23 mouse cellular contexts compared by ENCODE assay signal in genomic region chr2:137468769-137469168, GRCm38 (mm10).
DNase-seq lines count a peak whose midpoint lies in the region; ATAC-seq and TF ChIP-seq lines count a peak whose summit lies in the region.
"Had no signal": no experiment of that assay in that cellular context is flagged by ENCODE, and none has a peak within 500 bp of the region (broad histone marks: within the 10 kb centered on the region; RNA-seq: fewer than 3 reads in every experiment).

No protein-coding gene starts in this region.

- no peak overlapping the region for H3K27ac ChIP-seq in hindbrain, embryonic 11.5 days (ENCODE audit: low read depth, low read length)
- H3K27ac ChIP-seq in hindbrain, postnatal 0 days = no peak overlapping the region
- H3K27ac ChIP-seq: embryonic facial prominence, embryonic 13.5 days; forebrain, embryonic 12.5 days; hindbrain, embryonic 12.5 days had no signal

- peak; percentile 16 for DNase-seq in hindbrain, embryonic 11.5 days (ENCODE audit: low spot score)
- no peak for DNase-seq in hindbrain, postnatal 0 days (ENCODE audit: low spot score)
- DNase-seq in adipocyte (ENCODE audit: low spot score) = peak; percentile 79
- peak; percentile 47 for DNase-seq in embryo, embryonic 11 days
- no peak for DNase-seq in spleen, postnatal 36 days (ENCODE audit: low spot score in 2 of 2)
- DNase-seq in retina, embryonic 14.5 days (ENCODE audit: low spot score) = no peak
- DNase-seq in adrenal gland, postnatal 10 days = no peak
- DNase-seq: adrenal gland, adult 2 months; adrenal gland, postnatal 36 days; cerebellum, adult 11-12 months; cerebellum, adult 9-10 months; cerebellum, postnatal 25 days; gastrocnemius, adult 2 months; gastrocnemius, postnatal 25 days; heart, postnatal 36 days had no signal

- ATAC-seq in hindbrain, embryonic 11.5 days (ENCODE audit: low FRiP score) = peak; percentile 60; the same call in 1 of the 2 replicates
- ATAC-seq in hindbrain, postnatal 0 days = no peak
- ATAC-seq: activated CD4-positive, CD25-positive, alpha-beta regulatory T cell, adult 4 months; forebrain, embryonic 16.5 days; hindbrain, embryonic 16.5 days; Patski had no signal

- H3K4me2 ChIP-seq in hindbrain, embryonic 11.5 days (replicated peaks; ENCODE audit: low read depth, low read length) = no peak overlapping the region
- no peak overlapping the region for H3K4me2 ChIP-seq in hindbrain, postnatal 0 days (ENCODE audit: low read depth, low read length)
- H3K4me2 ChIP-seq: embryonic facial prominence, embryonic 13.5 days; forebrain, embryonic 12.5 days; heart, embryonic 12.5 days; hindbrain, embryonic 12.5 days had no signal

- H3K4me3 ChIP-seq in hindbrain, embryonic 11.5 days (ENCODE audit: low read depth, low read length) = no peak overlapping the region
- H3K4me3 ChIP-seq in hindbrain, postnatal 0 days (ENCODE audit: low read length) = no peak overlapping the region
- H3K4me3 ChIP-seq: embryonic facial prominence, embryonic 13.5 days; forebrain, embryonic 12.5 days; gastrocnemius, adult 2 months; heart, embryonic 12.5 days; hindbrain, embryonic 12.5 days had no signal

- H3K9me3 ChIP-seq in hindbrain, embryonic 11.5 days (ENCODE audit: control insufficient read depth, low read length) = no peaks in the 10 kb centered on the region
- no peaks in the 10 kb centered on the region for H3K9me3 ChIP-seq in hindbrain, postnatal 0 days (ENCODE audit: low read length)
- H3K9me3 ChIP-seq: embryonic facial prominence, embryonic 13.5 days; forebrain, embryonic 12.5 days; heart, embryonic 12.5 days; hindbrain, embryonic 12.5 days had no signal

- 46% methylated on average over 1 of the region's 1 CpGs for WGBS in hindbrain, embryonic 11.5 days
- WGBS in hindbrain, postnatal 0 days = 63% methylated on average over 1 of the region's 1 CpGs

- TF ChIP-seq CTCF in hindbrain, postnatal 0 days (IDR thresholded peaks at IDR 0.05; ENCODE audit: low read depth) = no peak

- H3K4me1 ChIP-seq in hindbrain, embryonic 11.5 days (replicated peaks; ENCODE audit: control insufficient read depth, insufficient read depth, low read length) = no peaks in the 10 kb centered on the region
- no peaks in the 10 kb centered on the region for H3K4me1 ChIP-seq in hindbrain, postnatal 0 days (ENCODE audit: insufficient read depth, low read length)
- H3K4me1 ChIP-seq: embryonic facial prominence, embryonic 13.5 days; forebrain, embryonic 12.5 days; heart, embryonic 12.5 days; hindbrain, embryonic 12.5 days had no signal

- H3K36me3 ChIP-seq in hindbrain, embryonic 11.5 days (ENCODE audit: control insufficient read depth, insufficient read depth, low read length) = no peaks in the 10 kb centered on the region
- no peaks in the 10 kb centered on the region for H3K36me3 ChIP-seq in hindbrain, postnatal 0 days (ENCODE audit: insufficient read depth, low read length)
- H3K36me3 ChIP-seq: embryonic facial prominence, embryonic 13.5 days; forebrain, embryonic 12.5 days; heart, embryonic 12.5 days; hindbrain, embryonic 12.5 days had no signal

- no peaks in the 10 kb centered on the region for H3K27me3 ChIP-seq in hindbrain, embryonic 11.5 days (ENCODE audit: control insufficient read depth, insufficient read depth, low read length)
- no peaks in the 10 kb centered on the region for H3K27me3 ChIP-seq in hindbrain, postnatal 0 days (ENCODE audit: insufficient read depth, low read length)
- H3K27me3 ChIP-seq: embryonic facial prominence, embryonic 13.5 days; forebrain, embryonic 12.5 days; heart, embryonic 12.5 days; hindbrain, embryonic 12.5 days; Patski had no signal

- H3K9ac ChIP-seq in hindbrain, embryonic 11.5 days (ENCODE audit: low read depth, low read length) = no peak overlapping the region
- H3K9ac ChIP-seq in hindbrain, postnatal 0 days (replicated peaks; ENCODE audit: low read length) = no peak overlapping the region
- H3K9ac ChIP-seq: embryonic facial prominence, embryonic 13.5 days; forebrain, embryonic 12.5 days; heart, embryonic 12.5 days; hindbrain, embryonic 12.5 days had no signal

Comparison
In these comparisons a context has a peak if more than half of its experiments do, and no peak if none do; other contexts are left out.
1. DNase-seq: peak in hindbrain, embryonic 11.5 days (single experiment), adipocyte (single experiment) and embryo, embryonic 11 days (single experiment); none in hindbrain, postnatal 0 days (single experiment), spleen, postnatal 36 days (0 of 2), retina, embryonic 14.5 days (single experiment) and adrenal gland, postnatal 10 days (single experiment).